Mouse (Mus musculus): Measurements from ENCODE around the gene Pcbp3. TPM values are rescaled to one million over a fixed set of nuclear protein-coding genes. Genes with fewer than 3 reads are reported as not detected.

The Pcbp3 gene
- polyA plus RNA-seq, 1 experiment from 2014 or later, result 55.3 TPM

DNA sequence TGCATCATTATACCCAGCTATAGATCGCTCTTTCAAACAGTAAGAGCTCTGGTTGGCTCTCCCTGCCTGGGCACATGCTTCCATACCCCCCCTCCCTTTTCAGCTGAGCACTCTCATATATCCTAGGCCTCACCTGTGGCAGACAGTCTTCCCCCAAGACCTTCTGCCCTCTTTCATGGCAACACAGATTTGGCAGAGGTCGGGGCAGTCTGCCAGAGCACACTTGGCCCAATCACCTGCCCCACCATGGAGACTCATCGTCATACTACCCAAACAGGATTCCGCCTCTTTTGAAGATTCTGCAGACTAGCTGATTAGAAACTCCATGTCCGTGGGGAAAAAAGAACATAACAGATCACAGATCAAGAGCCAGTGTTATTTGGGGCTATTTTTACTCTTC is 86.8 kb downstream of the Pcbp3 start:
- no peak overlapping the region for H3K4me2 ChIP-seq (replicated peaks)
- no peak overlapping the region for H3K27ac ChIP-seq
- no peaks in the 10 kb centered on the region for H3K27me3 ChIP-seq
- no peaks in the 10 kb centered on the region for H3K9me3 ChIP-seq
- peaks cover 5% of the 10 kb centered on the region; the same call in 1 of the 2 replicates for H3K4me1 ChIP-seq (replicated peaks)
- no peak overlapping the region for H3K4me3 ChIP-seq (replicated peaks)
- H3K9ac ChIP-seq (replicated peaks), result no peak overlapping the region
- ATAC-seq, result no peak
- no peaks in the 10 kb centered on the region for H3K36me3 ChIP-seq
- 84% methylated on average over 5 of the region's 5 CpGs for WGBS

DNA sequence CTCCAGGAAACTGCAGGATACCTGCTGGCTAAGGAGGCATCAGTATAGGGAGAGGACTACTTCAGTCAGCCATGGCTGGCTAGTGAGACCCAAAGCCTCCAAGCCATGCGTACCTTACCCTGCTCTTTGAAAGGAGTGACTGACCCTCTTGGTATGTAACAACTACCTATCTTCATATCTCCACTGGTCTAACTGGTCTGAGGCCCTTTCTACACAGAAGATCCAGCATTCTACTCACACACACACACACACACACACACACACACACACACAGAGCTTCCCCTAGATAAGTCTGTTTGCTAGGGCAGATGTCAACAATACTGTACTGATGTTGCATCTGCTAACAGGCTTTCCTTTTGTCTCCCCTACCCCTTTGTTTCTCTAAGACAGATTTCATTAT is 87.3 kb downstream of the Pcbp3 start:
- Histone ChIP-seq H3K4me3 (replicated peaks) (no peak overlapping the region), H3K9ac (replicated peaks) (no peak overlapping the region), H3K9me3 (no peaks in the 10 kb centered on the region), H3K36me3 (no peaks in the 10 kb centered on the region), H3K27me3 (no peaks in the 10 kb centered on the region), H3K4me2 (replicated peaks) (no peak overlapping the region), H3K4me1 (replicated peaks) (peaks cover 5% of the 10 kb centered on the region; the same call in 1 of the 2 replicates), H3K27ac (no peak overlapping the region)
- ATAC-seq, result no peak
- 94% methylated on average over 1 of the region's 1 CpGs for WGBS

GRCm38 (mm10) chr10:76873948-76874347 is 87.7 kb downstream of the Pcbp3 start:
- Histone ChIP-seq H3K27me3 (no peaks in the 10 kb centered on the region), H3K9ac (replicated peaks) (no peak overlapping the region), H3K4me3 (replicated peaks) (no peak overlapping the region), H3K27ac (no peak overlapping the region), H3K9me3 (no peaks in the 10 kb centered on the region), H3K36me3 (no peaks in the 10 kb centered on the region), H3K4me2 (replicated peaks) (no peak overlapping the region), H3K4me1 (replicated peaks) (peaks cover 5% of the 10 kb centered on the region; the same call in 1 of the 2 replicates)
- 93% methylated on average over 10 of the region's 10 CpGs for WGBS
- ATAC-seq, result no peak

DNA sequence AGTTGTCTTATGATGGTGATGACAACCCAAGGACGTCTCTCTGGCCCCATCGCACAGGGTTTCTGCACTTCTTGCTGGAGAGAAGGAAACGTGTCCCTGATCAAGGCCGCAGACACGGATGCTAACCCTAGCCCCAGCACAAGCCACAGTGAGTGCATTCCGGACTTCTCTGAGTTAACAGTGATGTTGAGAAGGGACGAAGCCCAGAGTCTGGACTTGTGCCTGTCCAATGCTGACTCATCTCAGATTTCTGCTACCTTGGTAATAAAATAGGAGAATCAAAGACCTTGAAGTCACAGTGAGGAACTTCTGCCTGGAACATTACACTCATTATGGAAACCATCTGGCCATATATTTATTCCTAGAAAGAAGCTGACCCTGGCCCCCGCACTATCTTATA is 89.0 kb downstream of the Pcbp3 start:
- Histone ChIP-seq H3K4me1 (replicated peaks) (peaks cover 5% of the 10 kb centered on the region; the same call in 1 of the 2 replicates), H3K27me3 (no peaks in the 10 kb centered on the region), H3K4me2 (replicated peaks) (no peak overlapping the region), H3K9me3 (no peaks in the 10 kb centered on the region), H3K4me3 (replicated peaks) (no peak overlapping the region), H3K27ac (no peak overlapping the region), H3K9ac (replicated peaks) (no peak overlapping the region), H3K36me3 (no peaks in the 10 kb centered on the region)
- ATAC-seq, result no peak
- WGBS, result 95% methylated on average over 8 of the region's 8 CpGs

DNA sequence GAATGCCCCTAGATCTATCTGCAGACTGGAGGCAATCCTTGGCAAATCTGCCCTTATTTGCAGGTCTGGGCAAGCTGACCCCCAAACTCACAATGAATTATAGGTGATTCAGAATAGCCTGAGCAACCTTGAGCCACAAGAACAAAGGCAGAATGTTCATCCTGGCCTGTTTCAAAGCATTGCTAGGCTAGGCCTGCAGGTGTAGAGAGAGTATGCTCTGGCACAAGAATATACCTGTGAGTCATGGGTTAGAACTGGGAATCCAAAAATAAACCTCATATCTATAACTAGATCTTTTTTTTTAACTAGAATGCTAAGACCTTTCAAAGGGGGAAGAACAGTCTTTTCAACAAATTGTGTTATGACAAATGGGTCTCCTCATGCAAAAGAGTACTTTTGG is 95.8 kb downstream of the Pcbp3 start:
- Histone ChIP-seq H3K27ac (no peak overlapping the region), H3K4me2 (replicated peaks) (no peak overlapping the region), H3K4me3 (replicated peaks) (no peak overlapping the region), H3K36me3 (no peaks in the 10 kb centered on the region), H3K27me3 (no peaks in the 10 kb centered on the region), H3K9me3 (no peaks in the 10 kb centered on the region), H3K9ac (replicated peaks) (no peak overlapping the region), H3K4me1 (replicated peaks) (no peaks in the 10 kb centered on the region)
- ATAC-seq, result no peak

DNA sequence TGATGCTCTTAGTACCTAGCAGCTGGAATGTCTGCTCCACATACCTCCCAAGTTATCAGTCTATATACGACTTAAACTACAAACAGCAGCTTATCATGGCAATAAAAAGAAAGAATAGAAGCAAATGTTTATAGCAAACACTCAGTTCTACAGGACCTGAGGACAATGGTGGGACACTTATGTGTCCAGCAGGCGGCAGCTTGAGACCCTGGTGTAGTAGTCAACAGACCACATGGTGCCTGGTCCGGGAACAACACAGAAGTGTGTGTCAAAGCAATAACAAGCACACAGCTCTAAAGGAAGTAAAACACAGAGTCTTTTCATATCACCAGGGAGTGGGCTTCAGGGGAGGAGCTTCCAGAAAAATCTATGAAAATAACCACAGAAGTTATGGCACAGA is 100.7 kb downstream of the Pcbp3 start:
- Histone ChIP-seq H3K4me1 (replicated peaks) (peaks cover 8% of the 10 kb centered on the region), H3K36me3 (no peaks in the 10 kb centered on the region), H3K4me3 (replicated peaks) (no peak overlapping the region), H3K9me3 (no peaks in the 10 kb centered on the region), H3K4me2 (replicated peaks) (no peak overlapping the region), H3K27me3 (no peaks in the 10 kb centered on the region), H3K27ac (no peak overlapping the region), H3K9ac (replicated peaks) (no peak overlapping the region)
- no peak for ATAC-seq
- WGBS, result 85% methylated on average over 3 of the region's 3 CpGs

DNA sequence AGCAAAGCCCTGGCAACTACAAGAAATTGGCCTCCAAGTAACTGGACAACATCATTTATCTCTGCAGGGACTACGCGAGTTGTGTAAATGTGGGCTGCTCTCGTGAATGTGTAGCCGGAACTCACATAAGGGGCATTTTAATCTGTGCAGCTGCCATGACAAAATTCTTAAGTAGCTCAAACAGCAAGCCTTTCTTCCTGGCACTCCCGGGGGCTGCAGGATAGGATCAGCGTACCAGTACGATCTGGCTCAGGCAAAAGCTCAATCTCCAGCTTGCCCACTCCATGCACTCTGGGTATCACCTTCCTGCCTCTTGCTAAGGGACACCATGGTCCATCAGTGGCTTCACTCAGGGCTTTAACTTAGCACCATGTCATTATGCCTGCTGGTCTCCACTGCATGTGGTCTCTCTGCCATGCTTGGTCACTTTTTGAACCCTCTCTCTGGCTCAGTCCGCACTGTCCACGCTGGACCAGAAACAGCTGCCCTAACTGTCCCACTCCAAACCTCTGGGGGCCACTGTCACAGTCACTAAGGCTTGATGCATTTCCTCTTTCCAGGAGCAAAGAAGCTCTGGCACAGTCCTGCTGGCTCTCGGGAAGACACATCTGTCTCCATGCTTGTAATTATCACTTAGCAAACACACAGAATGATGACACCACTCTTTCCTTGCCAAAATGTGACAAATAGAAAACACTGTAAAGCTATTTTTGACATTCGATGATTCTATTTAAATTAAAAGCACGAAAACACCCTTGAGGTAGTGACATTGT is 102.1 kb downstream of the Pcbp3 start:
- peak; percentile 48 for ATAC-seq
- Histone ChIP-seq H3K27ac (no peak overlapping the region), H3K27me3 (no peaks in the 10 kb centered on the region), H3K9me3 (no peaks in the 10 kb centered on the region), H3K36me3 (no peaks in the 10 kb centered on the region), H3K4me2 (replicated peaks) (no peak overlapping the region), H3K4me3 (replicated peaks) (no peak overlapping the region), H3K4me1 (replicated peaks) (peaks cover 8% of the 10 kb centered on the region), H3K9ac (replicated peaks) (no peak overlapping the region)
- WGBS, result 66% methylated on average over 12 of the region's 12 CpGs

- Histone ChIP-seq H3K27ac (no peak overlapping the region), H3K36me3 (no peaks in the 10 kb centered on the region), H3K4me1 (replicated peaks) (peaks cover 8% of the 10 kb centered on the region), H3K9me3 (no peaks in the 10 kb centered on the region), H3K9ac (replicated peaks) (no peak overlapping the region), H3K4me3 (replicated peaks) (no peak overlapping the region), H3K4me2 (replicated peaks) (no peak overlapping the region), H3K27me3 (no peaks in the 10 kb centered on the region)
- ATAC-seq, result no peak
- WGBS, result 92% methylated on average over 2 of the region's 2 CpGs
These were observed 103.8 kb downstream of the Pcbp3 start for GRCm38 (mm10) chr10:76857879-76858278.

DNA sequence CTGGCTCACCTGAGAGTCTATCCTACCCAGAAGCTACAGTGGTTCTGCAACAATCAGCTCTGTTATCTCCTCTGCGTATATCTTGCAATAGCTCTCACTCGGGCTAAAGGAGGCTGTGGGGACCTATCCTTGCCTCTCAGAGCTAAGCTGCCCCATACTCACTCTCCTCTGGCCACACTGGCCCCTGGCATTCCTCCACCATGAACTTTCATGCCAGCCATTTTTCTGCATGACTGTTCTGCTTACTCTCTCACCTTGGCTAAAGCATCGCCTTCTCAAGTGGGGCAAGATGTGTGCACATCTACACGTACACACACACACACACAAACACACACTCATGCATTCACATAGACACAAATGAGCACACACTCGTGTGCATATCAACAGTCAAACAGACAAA is 115.2 kb downstream of the Pcbp3 start:
- Histone ChIP-seq H3K4me2 (replicated peaks) (no peak overlapping the region), H3K4me3 (replicated peaks) (no peak overlapping the region), H3K27ac (no peak overlapping the region), H3K9me3 (no peaks in the 10 kb centered on the region), H3K36me3 (no peaks in the 10 kb centered on the region; the same call in 1 of the 2 replicates), H3K27me3 (no peaks in the 10 kb centered on the region), H3K4me1 (replicated peaks) (no peaks in the 10 kb centered on the region), H3K9ac (replicated peaks) (no peak overlapping the region)
- ATAC-seq, result no peak
- 93% methylated on average over 5 of the region's 5 CpGs for WGBS

- Histone ChIP-seq H3K4me3 (replicated peaks) (no peak overlapping the region), H3K36me3 (no peaks in the 10 kb centered on the region; the same call in 1 of the 2 replicates), H3K9ac (replicated peaks) (no peak overlapping the region), H3K27ac (no peak overlapping the region), H3K9me3 (no peaks in the 10 kb centered on the region), H3K4me1 (replicated peaks) (no peaks in the 10 kb centered on the region; the same call in 1 of the 2 replicates), H3K4me2 (replicated peaks) (no peak overlapping the region), H3K27me3 (no peaks in the 10 kb centered on the region)
- ATAC-seq, result no peak
- WGBS, result 85% methylated on average over 4 of the region's 4 CpGs
These were observed 116.8 kb downstream of the Pcbp3 start for GRCm38 (mm10) chr10:76844901-76845300.

- H3K36me3 ChIP-seq, result no peaks in the 10 kb centered on the region; the same call in 1 of the 2 replicates
- H3K4me1 ChIP-seq (replicated peaks), result no peaks in the 10 kb centered on the region; the same call in 1 of the 2 replicates
- no peak for ATAC-seq
- 77% methylated on average over 3 of the region's 3 CpGs for WGBS
- H3K9ac ChIP-seq (replicated peaks), result no peak overlapping the region
- H3K9me3 ChIP-seq, result no peaks in the 10 kb centered on the region
- no peak overlapping the region for H3K27ac ChIP-seq
- H3K4me3 ChIP-seq (replicated peaks), result no peak overlapping the region
- no peak overlapping the region for H3K4me2 ChIP-seq (replicated peaks)
- H3K27me3 ChIP-seq, result no peaks in the 10 kb centered on the region
These were observed 117.3 kb downstream of the Pcbp3 start for GRCm38 (mm10) chr10:76844365-76844764.

- no peaks in the 10 kb centered on the region for H3K27me3 ChIP-seq
- WGBS, result 95% methylated on average over 3 of the region's 3 CpGs
- no peak for ATAC-seq
- no peaks in the 10 kb centered on the region; the same call in 1 of the 2 replicates for H3K4me1 ChIP-seq (replicated peaks)
- H3K27ac ChIP-seq, result no peak overlapping the region
- no peaks in the 10 kb centered on the region; the same call in 1 of the 2 replicates for H3K36me3 ChIP-seq
- H3K4me2 ChIP-seq (replicated peaks), result no peak overlapping the region
- H3K9me3 ChIP-seq, result no peaks in the 10 kb centered on the region
- no peak overlapping the region for H3K9ac ChIP-seq (replicated peaks)
- H3K4me3 ChIP-seq (replicated peaks), result no peak overlapping the region
These were observed 119.6 kb downstream of the Pcbp3 start for GRCm38 (mm10) chr10:76842087-76842486.

GRCm38 (mm10) chr10:76841220-76841619 is 120.5 kb downstream of the Pcbp3 start:
- no peak overlapping the region for H3K27ac ChIP-seq
- no peak overlapping the region for H3K9ac ChIP-seq (replicated peaks)
- no peak for ATAC-seq

More at GRCm38 (mm10) chr10:76841220-76841619, 120.5 kb downstream of the Pcbp3 start:
- H3K4me3 ChIP-seq (replicated peaks), result no peak overlapping the region
- H3K4me1 ChIP-seq (replicated peaks), result no peaks in the 10 kb centered on the region; the same call in 1 of the 2 replicates
- WGBS, result 96% methylated on average over 1 of the region's 1 CpGs
- H3K4me2 ChIP-seq (replicated peaks), result no peak overlapping the region
- H3K36me3 ChIP-seq, result no peaks in the 10 kb centered on the region; the same call in 1 of the 2 replicates
- no peaks in the 10 kb centered on the region for H3K9me3 ChIP-seq
- H3K27me3 ChIP-seq, result no peaks in the 10 kb centered on the region

Measured in midbrain, embryonic 13.5 days (tissue).